Mouse (Mus musculus) liver, adult 2 months (tissue): Measurements from ENCODE around the gene Tubgcp4. TPM values are rescaled to one million over a fixed set of nuclear protein-coding genes. Genes with fewer than 3 reads are reported as not detected.

ENCODE experiments used
- DNase-seq: peaks from one replicate; pipeline ENCODE4 v3.0.0-alpha.2; 2011; ENCODE audit warnings: low read depth, low spot score; ENCODE audit errors: extremely low read depth
- H3K27ac ChIP-seq: fragments of 200-500 bp; replicated peaks from 2 replicates; pipeline ENCODE4 v1.5.1; 2012; ENCODE audit warnings: low read depth, mild to moderate bottlenecking, control low read depth, inconsistent platforms, low read length; ENCODE audit not compliant: insufficient read depth
- H3K27me3 ChIP-seq: fragments of 200-500 bp; 2 replicates; pipeline ENCODE4 v1.6.1; 2012; ENCODE audit warnings: mild to moderate bottlenecking, moderate library complexity, low read length, inconsistent platforms; ENCODE audit not compliant: control insufficient read depth, insufficient read depth
- H3K36me3 ChIP-seq: fragments of 200-500 bp; 2 replicates; pipeline ENCODE4 v1.6.1; 2012; ENCODE audit warnings: low read length, inconsistent platforms; ENCODE audit not compliant: control insufficient read depth, insufficient read depth
- H3K4me1 ChIP-seq: fragments of 200-500 bp; 2 replicates; pipeline ENCODE4 v1.6.1; 2011; ENCODE audit warnings: low read length; ENCODE audit not compliant: control insufficient read depth, insufficient read depth
- H3K4me3 ChIP-seq: fragments of 200-500 bp; 2 replicates; pipeline ENCODE4 v1.5.1; 2011; ENCODE audit warnings: low read depth, mild to moderate bottlenecking, control low read depth, low read length, moderate library complexity; ENCODE audit not compliant: insufficient read depth
- H3K79me2 ChIP-seq: fragments of 200-500 bp; 2 replicates; pipeline ENCODE4 v1.6.1; 2012; ENCODE audit warnings: inconsistent platforms, mild to moderate bottlenecking, low read length, moderate library complexity; ENCODE audit not compliant: control insufficient read depth, insufficient read depth
- H3K9ac ChIP-seq: fragments of 200-500 bp; 2 replicates; pipeline ENCODE4 v1.6.1; 2012; ENCODE audit warnings: low read depth, mild to moderate bottlenecking, control low read depth, inconsistent platforms, low read length
- CTCF ChIP-seq: fragments of 200-500 bp; IDR thresholded peaks from 2 replicates; pipeline ENCODE4 v1.5.1; 2011; ENCODE audit warnings: low read depth, low read length, control low read depth
- POLR2A ChIP-seq: fragments of 200-500 bp; IDR thresholded peaks from 2 replicates; pipeline ENCODE4 v1.6.1; 2011; ENCODE audit warnings: low read length, control low read depth; ENCODE audit not compliant: insufficient read depth; ENCODE audit errors: extremely low read depth
- WGBS: fragments of 180-500 bp; shearing (Covaris S2); methylation state at CpG from one replicate; pipeline ENCODE4 v1.1.7; 2018; 5-methylcytosine and 5-hydroxymethylcytosine counted together
- polyA plus RNA-seq: library from polyadenylated mRNA; depleted of rRNA; stranded (reverse); fragments of >200 nt; gene quantifications from 2 replicates; pipeline ENCODE4 v1.2.3, GENCODE M21; 2012
- total RNA-seq: library from RNA; depleted of rRNA; stranded (reverse); fragments of >200 nt; gene quantifications from 2 replicates; pipeline ENCODE4 v1.2.3, GENCODE M21; 2014

Gene Tubgcp4
- total and polyA plus RNA-seq, 2 experiments, result 15.9 to 20.2 TPM

GRCm38 (mm10) chr2:121139266-121140017, 31.0 kb upstream of the Tubgcp4 start:
- Histone ChIP-seq H3K4me3 (peak overlapping the region; percentile 95), H3K79me2 (peaks cover 7% of the 10 kb centered on the region; the same call in 1 of the 2 replicates), H3K4me1 (peaks cover 10% of the 10 kb centered on the region), H3K27ac (peak overlapping the region; percentile 94), H3K9ac (peak overlapping the region; percentile 96), H3K36me3 (peaks cover 9% of the 10 kb centered on the region), H3K27me3 (no peaks in the 10 kb centered on the region)
- WGBS, result 4% methylated on average over 29 of the region's 29 CpGs
- TF ChIP-seq CTCF, result no peak
- TF ChIP-seq POLR2A, result no peak
- peak; percentile 84 for DNase-seq

- TF ChIP-seq POLR2A, result peak; percentile 76; the same call in 1 of the 2 replicates
- TF ChIP-seq CTCF, result no peak
- H3K27ac ChIP-seq, result peak within 1 kb of the TSS; percentile 94
- H3K4me3 ChIP-seq, result peak within 1 kb of the TSS; percentile 95
- H3K4me1 ChIP-seq, result peaks cover 10% of the 10 kb centered on the region
- DNase-seq, result peak; percentile 85
- H3K27me3 ChIP-seq, result no peaks in the 10 kb centered on the region
- H3K9ac ChIP-seq, result peak within 1 kb of the TSS; percentile 96
- peaks cover 7% of the 10 kb centered on the region; the same call in 1 of the 2 replicates for H3K79me2 ChIP-seq
- peaks cover 12% of the 10 kb centered on the region for H3K36me3 ChIP-seq
- WGBS, result under 1% methylated on average over 87 of the region's 87 CpGs
Measured at GRCm38 (mm10) chr2:121140018-121140882, 30.2 kb upstream of the Tubgcp4 start, which contains the start of the genes Adal and Lcmt2. Gene Adal, plus strand, starts transcription at chr2:121140428. Gene Lcmt2, minus strand, starts transcription at chr2:121140653.

- no peak for TF ChIP-seq CTCF
- TF ChIP-seq POLR2A, result no peak
- H3K4me1 ChIP-seq, result peaks cover 10% of the 10 kb centered on the region
- H3K9ac ChIP-seq, result no peak overlapping the region
- peak overlapping the region; percentile 46; the same call in 1 of the 2 replicates for H3K4me3 ChIP-seq
- H3K36me3 ChIP-seq, result peaks cover 19% of the 10 kb centered on the region
- H3K27me3 ChIP-seq, result no peaks in the 10 kb centered on the region
- H3K27ac ChIP-seq, result no peak overlapping the region
- peaks cover 7% of the 10 kb centered on the region; the same call in 1 of the 2 replicates for H3K79me2 ChIP-seq
- DNase-seq, result no peak
- WGBS, result 71% methylated on average over 16 of the region's 16 CpGs
Measured at GRCm38 (mm10) chr2:121141216-121142035, 29.0 kb upstream of the Tubgcp4 start.

- WGBS, result 79% methylated on average over 2 of the region's 2 CpGs
- no peak overlapping the region for H3K4me3 ChIP-seq
- H3K9ac ChIP-seq, result no peak overlapping the region
- H3K79me2 ChIP-seq, result peaks cover 4% of the 10 kb centered on the region; the same call in 1 of the 2 replicates
- DNase-seq, result no peak
- no peak overlapping the region for H3K27ac ChIP-seq
- TF ChIP-seq POLR2A, result no peak
- no peak for TF ChIP-seq CTCF
- H3K4me1 ChIP-seq, result peaks cover 10% of the 10 kb centered on the region
- H3K27me3 ChIP-seq, result no peaks in the 10 kb centered on the region
- H3K36me3 ChIP-seq, result peaks cover 27% of the 10 kb centered on the region
Measured at GRCm38 (mm10) chr2:121142415-121142814, 28.0 kb upstream of the Tubgcp4 start.

- TF ChIP-seq POLR2A, result no peak
- no peak for TF ChIP-seq CTCF
- Histone ChIP-seq H3K36me3 (peaks cover 60% of the 10 kb centered on the region), H3K4me3 (no peak overlapping the region), H3K4me1 (no peaks in the 10 kb centered on the region), H3K27me3 (no peaks in the 10 kb centered on the region), H3K79me2 (no peaks in the 10 kb centered on the region), H3K9ac (no peak overlapping the region), H3K27ac (no peak overlapping the region)
- no peak for DNase-seq
- WGBS, result 90% methylated on average over 5 of the region's 5 CpGs
Measured at GRCm38 (mm10) chr2:121149679-121150078, 20.8 kb upstream of the Tubgcp4 start.
